Mouse (Mus musculus) embryonic fibroblast, embryonic 13.5 days (primary cell): ENCODE measurements around the gene Tcf7l1.

Source experiments
- CTCF ChIP-seq: IDR thresholded peaks from 2 replicates; pipeline ENCODE4 v1.5.1; 2011; ENCODE audit warnings: mild to moderate bottlenecking, control low read depth, low read length, moderate library complexity, borderline replicate concordance; ENCODE audit not compliant: insufficient read depth
- POLR2A ChIP-seq: IDR thresholded peaks from 2 replicates; pipeline ENCODE4 v1.6.1; 2011; ENCODE audit warnings: low read depth, mild to moderate bottlenecking, control low read depth, low read length, moderate library complexity

DNA sequence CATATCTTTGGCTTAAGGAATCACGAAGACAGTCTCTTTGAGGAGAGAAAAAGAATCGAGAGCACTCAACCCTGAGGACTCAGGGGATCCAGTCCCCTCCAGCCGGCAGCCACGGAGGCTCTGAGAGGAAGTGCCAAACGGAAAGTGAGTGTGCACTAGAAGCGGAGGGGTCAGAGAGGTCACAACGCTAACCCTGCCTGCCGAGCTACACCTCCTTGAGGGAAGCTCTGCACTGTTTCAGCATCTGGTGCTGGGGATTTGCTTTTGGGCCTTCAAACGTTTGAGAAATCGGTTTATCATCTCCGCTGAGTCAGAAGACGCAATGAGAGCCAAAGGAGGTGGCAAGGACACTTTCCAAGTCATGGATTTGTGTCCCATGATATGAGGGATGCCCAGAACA is 53.8 kb downstream of the Tcf7l1 start:
- TF ChIP-seq POLR2A (no peak), CTCF (no peak)
